Mouse (Mus musculus): ENCODE measurements around the gene Efcab14.
A peak's percentile ranks its signal among the peaks of the same experiment; 100 is the strongest.

Efcab14 gene

DNA sequence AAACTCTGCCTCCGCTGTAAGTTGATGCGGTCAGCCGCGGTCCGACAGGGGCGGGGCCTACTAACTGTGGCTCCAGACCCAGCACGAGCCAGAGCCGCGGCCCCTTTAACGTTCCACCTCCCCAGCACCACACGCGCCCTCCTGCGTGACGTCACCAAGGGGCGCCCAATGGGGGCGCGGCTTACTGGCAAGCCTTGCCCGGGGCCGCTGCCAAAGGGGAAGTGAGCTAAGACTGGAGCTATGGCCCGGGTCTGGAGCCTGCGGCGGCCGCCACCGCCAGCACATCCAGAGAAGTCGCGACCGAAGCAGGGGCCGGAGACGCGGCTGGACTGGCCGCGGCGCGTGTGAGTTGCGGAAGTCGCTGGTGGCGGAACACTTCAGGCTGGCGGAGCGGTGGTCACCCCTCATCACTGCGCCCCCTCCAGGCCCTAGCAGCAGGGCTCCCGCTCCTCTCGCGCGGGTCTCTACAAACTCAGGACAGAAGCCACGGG is at the start of gene Efcab14:
Efcab14 (plus strand) TSS at position 194 of the 491 bp plus-strand sequence.
- DNase-seq (ENCODE audit: low read depth), result peak; percentile 97

DNA sequence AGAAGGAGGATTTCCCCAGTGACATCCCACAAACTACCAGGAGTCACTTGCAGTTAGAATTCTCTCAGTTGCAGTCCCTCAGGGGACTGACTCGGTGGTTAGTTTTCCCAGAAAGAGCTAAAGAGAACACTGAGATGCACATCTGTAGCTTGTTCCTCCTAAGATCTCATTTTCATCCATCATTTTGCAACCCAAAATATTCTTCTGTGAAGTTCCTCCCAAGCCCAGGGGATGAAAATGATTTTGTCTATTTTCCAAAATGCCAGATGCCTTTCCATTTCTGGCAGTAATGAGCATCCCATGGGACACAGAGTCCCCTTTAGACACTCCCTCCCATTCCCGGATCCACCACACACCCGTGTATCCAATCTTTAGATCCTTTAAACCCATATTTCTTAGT is 36.1 kb upstream of the Efcab14 start:
- no peak for DNase-seq (ENCODE audit: low read depth)

GRCm38 (mm10) chr4:115703927-115704505 is 33.5 kb upstream of the Efcab14 start:
- no peak for DNase-seq (ENCODE audit: low read depth)

GRCm38 (mm10) chr4:115708974-115709593 is 28.5 kb upstream of the Efcab14 start:
- no peak for DNase-seq (ENCODE audit: low read depth)

- peak; percentile 72 for DNase-seq (ENCODE audit: low read depth)
Measured at GRCm38 (mm10) chr4:115709792-115710418, 27.6 kb upstream of the Efcab14 start.

DNA sequence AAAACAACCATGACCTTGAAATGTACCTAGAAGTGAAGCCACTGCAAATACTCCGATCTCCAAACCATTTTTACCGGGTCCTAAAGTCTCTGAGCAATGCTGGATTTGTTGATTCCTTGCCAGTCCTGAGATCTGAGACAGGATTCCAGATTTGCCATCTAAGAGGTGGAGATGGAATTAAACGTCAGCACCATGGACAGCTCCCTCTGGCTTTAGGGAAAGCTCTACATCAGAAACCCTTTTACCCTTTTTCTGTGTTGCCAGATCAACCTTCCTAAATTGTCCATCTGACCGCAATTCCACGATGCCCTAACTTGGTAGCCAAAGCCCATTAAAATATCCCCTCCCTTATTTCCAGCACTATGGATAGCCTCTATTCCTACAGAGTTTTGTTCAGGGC is 8.8 kb upstream of the Efcab14 start:
- peak; percentile 73 for DNase-seq (ENCODE audit: low read depth)

DNA sequence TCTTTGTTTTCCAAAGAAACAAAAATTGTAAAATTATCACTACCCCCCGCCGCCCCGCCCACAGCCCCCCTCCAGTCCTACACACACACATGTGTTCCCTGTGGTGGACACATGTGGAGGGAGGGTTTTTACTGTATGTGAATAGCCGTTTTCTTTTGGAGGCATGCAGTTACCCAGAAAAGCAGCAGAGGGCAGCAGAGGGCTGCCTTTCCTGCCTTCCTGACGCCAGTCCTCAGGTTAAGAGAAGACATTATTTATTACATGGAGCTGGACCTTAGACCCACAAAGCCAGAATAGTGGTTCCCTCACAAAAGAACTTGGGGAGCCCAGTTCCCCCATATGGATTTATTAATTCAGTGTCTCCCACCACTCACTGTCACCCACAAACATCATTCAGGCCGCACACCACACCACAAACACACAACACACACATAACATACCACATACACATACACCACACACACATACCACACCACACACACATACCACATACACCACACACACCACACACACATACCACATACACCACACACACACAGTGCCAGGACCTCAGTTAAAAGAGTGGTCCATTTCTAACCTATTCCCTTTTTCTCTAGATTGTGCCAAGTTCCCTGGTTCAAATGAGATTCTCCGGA is 5.8 kb upstream of the Efcab14 start:
- DNase-seq (ENCODE audit: low read depth), result peak; percentile 88

GRCm38 (mm10) chr4:115732223-115732818 is 5.2 kb upstream of the Efcab14 start:
- DNase-seq (ENCODE audit: low read depth), result peak; percentile 43

GRCm38 (mm10) chr4:115733746-115734145 is 3.8 kb upstream of the Efcab14 start:
- DNase-seq (ENCODE audit: low read depth), result no peak

GRCm38 (mm10) chr4:115734867-115735266 is 2.7 kb upstream of the Efcab14 start:
- no peak for DNase-seq (ENCODE audit: low read depth)

DNA sequence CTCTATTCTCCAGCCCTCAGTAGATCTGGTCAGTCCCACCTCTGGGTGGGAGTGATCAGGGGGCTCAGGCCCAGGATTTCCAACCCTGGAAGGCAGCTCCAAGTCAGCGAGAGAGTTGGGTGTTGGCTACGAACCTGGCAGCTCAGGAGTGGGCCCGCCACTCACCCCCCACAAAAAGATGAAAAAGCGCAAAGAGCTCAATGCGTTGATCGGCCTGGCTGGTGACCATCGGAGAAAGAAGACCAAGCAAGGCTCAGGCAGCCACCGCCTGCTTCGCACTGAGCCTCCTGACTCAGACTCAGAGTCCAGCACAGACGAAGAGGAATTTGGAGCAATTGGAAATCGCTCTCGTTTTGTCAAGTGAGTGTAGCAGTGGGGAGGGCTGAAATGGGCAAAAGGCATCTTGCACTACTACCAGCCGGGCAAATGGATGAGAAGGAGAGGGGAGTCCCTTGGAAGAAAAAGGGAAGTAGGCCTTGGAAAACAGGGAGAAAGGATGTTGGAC is 989 bp downstream of the Efcab14 start:
- no peak for DNase-seq (ENCODE audit: low read depth)

DNA sequence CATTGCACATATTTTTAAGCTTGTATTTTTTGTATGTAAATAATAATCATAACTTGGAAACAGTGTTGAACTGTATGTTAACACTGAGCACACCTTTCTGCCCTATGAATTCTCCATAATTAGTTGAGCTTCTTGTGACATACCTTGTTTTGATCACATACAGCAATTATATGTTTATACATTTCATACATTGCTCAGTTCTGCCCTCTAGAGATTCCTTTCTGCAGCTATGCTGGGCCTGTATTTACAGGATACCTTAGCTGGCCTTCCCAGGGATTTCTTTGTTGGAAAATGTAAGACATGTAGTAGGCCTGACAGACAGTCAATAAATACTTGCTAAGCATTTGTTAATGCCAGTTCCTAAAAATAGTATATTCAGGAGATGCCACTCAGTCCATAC is 5.1 kb downstream of the Efcab14 start:
- DNase-seq (ENCODE audit: low read depth), result no peak

DNA sequence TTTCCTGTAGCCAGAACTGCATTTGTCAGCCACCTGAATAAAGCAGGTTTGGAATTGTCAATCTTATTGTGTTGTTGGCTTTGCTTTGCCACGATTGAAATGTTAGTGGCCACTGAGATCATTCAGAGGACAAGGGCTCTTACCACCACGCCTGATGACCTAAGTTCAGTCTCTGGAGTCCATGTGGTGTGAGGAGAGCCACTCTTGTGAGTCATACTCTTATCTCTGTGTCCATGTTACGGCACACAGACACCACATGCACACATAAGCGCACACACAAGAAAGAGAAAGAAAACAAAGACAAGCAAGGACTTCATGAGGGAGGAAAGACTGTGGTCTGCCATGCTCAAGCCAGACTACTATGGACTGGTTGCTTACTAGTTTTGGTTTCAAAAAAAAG is 5.6 kb downstream of the Efcab14 start:
- no peak for DNase-seq (ENCODE audit: low read depth)

GRCm38 (mm10) chr4:115748181-115748580 is 10.6 kb downstream of the Efcab14 start:
- no peak for DNase-seq (ENCODE audit: low read depth)

DNA sequence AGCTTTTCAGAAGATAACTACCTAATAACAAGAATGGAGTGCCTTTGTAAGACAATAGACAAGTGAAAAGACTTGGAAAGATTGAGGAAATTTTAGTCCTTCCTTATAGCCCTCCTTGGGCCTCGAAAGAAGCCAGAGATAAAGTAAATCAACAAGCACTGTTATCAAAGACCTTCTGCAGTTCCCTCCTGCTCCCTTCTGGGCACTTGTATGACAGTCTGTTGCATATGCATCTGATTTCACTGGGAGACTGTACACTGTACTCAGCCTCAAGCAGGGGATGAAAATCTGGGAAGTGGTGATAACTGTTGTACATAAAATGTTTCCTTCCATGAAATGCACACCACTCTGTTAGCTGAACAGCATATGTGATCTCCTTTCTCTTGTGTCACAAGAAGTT is 11.8 kb downstream of the Efcab14 start:
- no peak for DNase-seq (ENCODE audit: low read depth)

DNA sequence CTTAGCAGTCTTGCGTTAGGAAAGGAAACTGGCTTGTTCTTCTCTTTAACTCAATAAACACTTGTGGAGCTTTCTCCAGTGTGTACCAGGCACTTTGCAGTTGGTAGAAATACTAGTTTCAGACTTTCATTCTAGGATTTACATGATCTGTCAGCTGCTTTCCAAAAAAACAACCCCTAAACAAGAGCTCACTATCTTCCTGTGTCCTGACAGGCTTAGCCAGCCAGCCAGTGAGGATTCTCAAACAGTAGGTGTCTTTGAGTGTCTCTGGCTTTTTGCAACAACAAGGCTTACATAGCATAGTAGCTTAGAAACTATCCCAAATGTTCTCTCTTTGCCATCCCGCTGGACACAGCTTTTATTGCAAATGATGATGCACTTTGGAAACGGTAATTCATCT is 16.6 kb downstream of the Efcab14 start:
- DNase-seq (ENCODE audit: low read depth), result no peak

DNA sequence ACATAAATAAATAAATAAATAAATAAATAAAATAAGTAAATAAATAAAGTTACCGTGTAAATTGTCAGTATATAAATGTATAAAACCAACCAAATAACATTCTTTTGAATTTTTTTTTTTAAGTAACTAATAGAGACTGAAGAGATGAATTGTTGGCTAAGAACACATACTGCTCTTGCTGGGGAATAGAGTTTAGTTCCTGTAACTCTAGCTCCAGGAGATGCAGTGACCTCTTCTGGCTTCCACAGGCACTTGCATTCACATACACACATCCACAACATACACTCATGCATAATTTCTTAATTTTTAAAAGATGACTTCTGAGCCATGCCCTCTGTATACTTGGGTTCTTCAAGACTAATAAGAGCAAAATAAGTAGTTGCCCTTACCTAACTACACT is 17.3 kb downstream of the Efcab14 start:
- no peak for DNase-seq (ENCODE audit: low read depth)

- DNase-seq (ENCODE audit: low read depth), result no peak
Measured at GRCm38 (mm10) chr4:115761206-115761605, 23.7 kb downstream of the Efcab14 start.

- no peak for DNase-seq (ENCODE audit: low read depth)
Measured at GRCm38 (mm10) chr4:115764581-115764980, 27.0 kb downstream of the Efcab14 start.

GRCm38 (mm10) chr4:115767647-115768467 is 30.3 kb downstream of the Efcab14 start:
- no peak for DNase-seq (ENCODE audit: low read depth)

- no peak for DNase-seq (ENCODE audit: low read depth)
Measured at GRCm38 (mm10) chr4:115775056-115775455, 37.5 kb downstream of the Efcab14 start.
